Mouse (Mus musculus): Measurements from ENCODE around the gene Prpf6. TPM values are rescaled to one million over a fixed set of nuclear protein-coding genes. Genes with fewer than 3 reads are reported as not detected.

Gene Prpf6
- total and polyA plus RNA-seq, 2 experiments from 2014 or later: 23.4 to 31.8 TPM

- Histone ChIP-seq H3K9ac (replicated peaks; ENCODE audit: low read depth, low read length) (no peak overlapping the region), H3K36me3 (replicated peaks; ENCODE audit: control insufficient read depth, insufficient read depth, low read length) (peaks cover 28% of the 10 kb centered on the region), H3K27me3 (ENCODE audit: control insufficient read depth, insufficient read depth, low read length) (no peaks in the 10 kb centered on the region), H3K27ac (ENCODE audit: low read depth) (no peak overlapping the region), H3K4me2 (ENCODE audit: low read depth, low read length) (no peak overlapping the region), H3K4me3 (ENCODE audit: low read depth, low read length) (no peak overlapping the region), H3K4me1 (ENCODE audit: control insufficient read depth, insufficient read depth) (peaks cover 33% of the 10 kb centered on the region), H3K9me3 (replicated peaks; ENCODE audit: control insufficient read depth, low read length) (no peaks in the 10 kb centered on the region)
- ATAC-seq (ENCODE audit: insufficient read depth, low read depth): no peak
- no peak for DNase-seq (ENCODE audit: low spot score)
- WGBS: 63% methylated on average over 2 of the region's 2 CpGs
- TF ChIP-seq EP300 (IDR thresholded peaks at IDR 0.05; ENCODE audit: low read depth): no peak
- TF ChIP-seq CTCF (IDR thresholded peaks at IDR 0.05; ENCODE audit: low read depth): no peak
These were observed 14.5 kb upstream of the Prpf6 start for GRCm38 (mm10) chr2:181577126-181577525.

GRCm38 (mm10) chr2:181577981-181578581 lies 13.6 kb upstream of the Prpf6 start:
- no peak for DNase-seq (ENCODE audit: low spot score)
- H3K9me3 ChIP-seq (replicated peaks; ENCODE audit: control insufficient read depth, low read length): no peaks in the 10 kb centered on the region

DNA sequence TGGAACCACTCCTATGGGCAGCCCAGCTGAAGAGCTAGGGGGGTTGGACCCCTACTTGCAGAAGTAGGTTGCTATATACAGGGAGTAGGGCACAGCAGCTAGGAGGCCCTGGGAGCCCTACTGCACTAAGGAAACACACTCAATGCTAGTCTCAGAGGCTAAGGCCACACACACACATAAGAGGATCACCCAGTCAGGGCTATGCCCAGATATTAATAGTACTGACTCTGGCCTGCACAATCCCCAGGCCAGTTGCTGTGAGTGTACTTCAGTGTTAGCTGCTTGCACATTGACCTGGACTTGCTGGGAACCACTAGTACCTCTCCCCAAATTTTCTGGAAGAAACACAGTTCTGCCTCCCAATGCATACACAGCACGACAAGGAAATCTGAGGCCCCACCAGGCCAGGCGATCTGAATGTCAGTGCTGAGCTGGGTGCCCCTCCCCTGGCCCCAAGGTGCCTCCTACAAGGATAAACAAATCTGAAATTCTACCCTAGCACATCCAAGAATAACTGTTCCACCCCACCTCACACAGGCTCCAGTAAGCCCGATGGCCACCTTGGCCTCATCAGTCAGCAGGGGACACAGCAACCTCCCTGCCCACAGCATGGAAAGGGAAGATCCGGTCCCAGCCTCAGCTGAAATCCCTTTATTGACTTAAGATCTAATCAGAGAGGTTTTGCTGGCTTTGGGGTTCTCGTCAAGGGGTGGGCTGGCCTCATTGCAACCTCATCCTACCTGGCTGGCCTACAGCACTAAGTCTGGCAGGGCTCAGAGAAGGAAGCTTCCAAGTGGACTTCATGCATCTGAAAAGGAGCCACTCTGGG lies 12.7 kb upstream of the Prpf6 start:
- TF ChIP-seq EP300 (IDR thresholded peaks at IDR 0.05; ENCODE audit: low read depth) (no peak), CTCF (IDR thresholded peaks at IDR 0.05; ENCODE audit: low read depth) (no peak)
- H3K4me1 ChIP-seq (ENCODE audit: control insufficient read depth, insufficient read depth): peaks cover 33% of the 10 kb centered on the region
- 32% methylated on average over 5 of the region's 5 CpGs for WGBS

More at GRCm38 (mm10) chr2:181577981-181578581, 13.6 kb upstream of the Prpf6 start:
- Histone ChIP-seq H3K27ac (ENCODE audit: low read depth) (no peak overlapping the region), H3K4me1 (ENCODE audit: control insufficient read depth, insufficient read depth) (peaks cover 33% of the 10 kb centered on the region), H3K36me3 (replicated peaks; ENCODE audit: control insufficient read depth, insufficient read depth, low read length) (peaks cover 18% of the 10 kb centered on the region), H3K27me3 (ENCODE audit: control insufficient read depth, insufficient read depth, low read length) (no peaks in the 10 kb centered on the region), H3K9ac (replicated peaks; ENCODE audit: low read depth, low read length) (peak overlapping the region; percentile 37; the same call in 1 of the 2 replicates), H3K4me2 (ENCODE audit: low read depth, low read length) (no peak overlapping the region), H3K4me3 (ENCODE audit: low read depth, low read length) (no peak overlapping the region)
- 32% methylated on average over 7 of the region's 7 CpGs for WGBS
- ATAC-seq (ENCODE audit: insufficient read depth, low read depth): no peak
- TF ChIP-seq EP300 (IDR thresholded peaks at IDR 0.05; ENCODE audit: low read depth) (no peak), CTCF (IDR thresholded peaks at IDR 0.05; ENCODE audit: low read depth) (no peak)

DNA sequence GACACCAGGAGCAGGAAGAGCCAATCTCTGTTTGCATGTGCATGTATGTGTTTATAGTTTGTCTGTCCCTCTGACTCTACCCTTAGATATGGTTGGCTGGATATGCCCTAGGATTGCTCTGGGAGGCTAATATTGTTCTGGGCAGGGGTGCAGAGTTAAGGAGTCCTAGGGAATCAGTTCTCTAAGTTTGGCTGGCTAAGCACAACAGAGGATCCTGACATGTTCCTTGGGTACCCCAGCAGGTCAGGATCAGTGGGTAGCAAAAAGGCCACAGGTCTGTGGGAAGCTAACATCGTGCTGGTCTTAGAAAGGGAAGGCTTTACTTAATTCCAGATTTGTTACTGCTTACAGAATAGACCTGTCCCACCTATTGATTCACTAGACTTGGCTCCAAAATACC lies 12.0 kb upstream of the Prpf6 start:
- no peak for ATAC-seq (ENCODE audit: insufficient read depth, low read depth)
- DNase-seq (ENCODE audit: low spot score): no peak
- H3K9me3 ChIP-seq (replicated peaks; ENCODE audit: control insufficient read depth, low read length): no peaks in the 10 kb centered on the region
- no peak overlapping the region for H3K4me2 ChIP-seq (ENCODE audit: low read depth, low read length)
- H3K4me1 ChIP-seq (ENCODE audit: control insufficient read depth, insufficient read depth): peaks cover 33% of the 10 kb centered on the region
- no peaks in the 10 kb centered on the region for H3K27me3 ChIP-seq (ENCODE audit: control insufficient read depth, insufficient read depth, low read length)
- no peak overlapping the region for H3K9ac ChIP-seq (replicated peaks; ENCODE audit: low read depth, low read length)
- H3K36me3 ChIP-seq (replicated peaks; ENCODE audit: control insufficient read depth, insufficient read depth, low read length): peaks cover 14% of the 10 kb centered on the region
- H3K27ac ChIP-seq (ENCODE audit: low read depth): 0 out of 2 replicates have a peak overlapping the region, but pooled peaks have one; percentile 26
- 96% methylated on average over 1 of the region's 1 CpGs for WGBS
- H3K4me3 ChIP-seq (ENCODE audit: low read depth, low read length): no peak overlapping the region
- TF ChIP-seq CTCF (IDR thresholded peaks at IDR 0.05; ENCODE audit: low read depth): no peak
- TF ChIP-seq EP300 (IDR thresholded peaks at IDR 0.05; ENCODE audit: low read depth): no peak

More for the DNA sequence above, 12.7 kb upstream of the Prpf6 start:
- H3K4me3 ChIP-seq (ENCODE audit: low read depth, low read length): no peak overlapping the region
- no peak for ATAC-seq (ENCODE audit: insufficient read depth, low read depth)
- H3K27ac ChIP-seq (ENCODE audit: low read depth): peak overlapping the region; percentile 26; the same call in 1 of the 2 replicates
- no peaks in the 10 kb centered on the region for H3K27me3 ChIP-seq (ENCODE audit: control insufficient read depth, insufficient read depth, low read length)
- peaks cover 12% of the 10 kb centered on the region; the same call in 1 of the 2 replicates for H3K36me3 ChIP-seq (replicated peaks; ENCODE audit: control insufficient read depth, insufficient read depth, low read length)
- H3K9me3 ChIP-seq (replicated peaks; ENCODE audit: control insufficient read depth, low read length): no peaks in the 10 kb centered on the region
- DNase-seq (ENCODE audit: low spot score): no peak
- H3K9ac ChIP-seq (replicated peaks; ENCODE audit: low read depth, low read length): no peak overlapping the region
- no peak overlapping the region for H3K4me2 ChIP-seq (ENCODE audit: low read depth, low read length)

DNA sequence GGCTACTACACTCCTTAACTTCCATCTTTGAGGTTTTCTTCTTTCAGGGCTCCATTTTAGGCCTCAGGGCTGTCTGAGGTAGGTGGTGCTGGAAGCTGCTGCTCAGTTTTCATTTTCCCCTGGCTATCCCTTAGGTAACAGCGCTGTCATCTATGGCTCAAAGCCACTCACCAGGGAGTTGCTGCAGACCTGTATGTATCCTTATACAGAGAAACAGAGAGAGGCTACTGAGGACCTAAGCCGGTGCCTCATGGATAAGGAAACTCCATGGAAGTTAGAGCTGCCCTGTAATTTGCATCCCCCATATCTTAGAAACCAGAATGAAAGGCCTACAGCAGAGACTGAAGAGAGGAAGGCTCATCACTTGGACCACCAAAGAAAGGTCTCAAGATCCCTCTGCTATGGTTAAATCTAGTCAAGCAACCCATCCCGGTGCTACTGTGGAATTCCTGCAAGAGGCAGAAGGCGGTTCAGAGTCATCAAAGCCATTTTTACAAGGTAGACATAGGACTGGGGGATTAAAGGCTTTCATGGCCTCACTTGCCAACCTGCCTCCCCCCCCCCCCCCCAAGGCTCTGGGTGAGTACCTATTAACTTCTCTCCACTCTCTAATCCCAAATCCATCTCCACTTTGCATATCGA lies 11.4 kb upstream of the Prpf6 start:
- no peak for DNase-seq (ENCODE audit: low spot score)
- Histone ChIP-seq H3K9ac (replicated peaks; ENCODE audit: low read depth, low read length) (peak overlapping the region; percentile 76), H3K9me3 (replicated peaks; ENCODE audit: control insufficient read depth, low read length) (no peaks in the 10 kb centered on the region), H3K4me1 (ENCODE audit: control insufficient read depth, insufficient read depth) (peaks cover 33% of the 10 kb centered on the region), H3K27me3 (ENCODE audit: control insufficient read depth, insufficient read depth, low read length) (no peaks in the 10 kb centered on the region), H3K27ac (ENCODE audit: low read depth) (peak overlapping the region; percentile 92), H3K4me2 (ENCODE audit: low read depth, low read length) (peak overlapping the region; percentile 93), H3K4me3 (ENCODE audit: low read depth, low read length) (peak overlapping the region; percentile 83), H3K36me3 (replicated peaks; ENCODE audit: control insufficient read depth, insufficient read depth, low read length) (peaks cover 15% of the 10 kb centered on the region)
- no peak for ATAC-seq (ENCODE audit: insufficient read depth, low read depth)
- WGBS: 60% methylated on average over 5 of the region's 5 CpGs
- TF ChIP-seq EP300 (IDR thresholded peaks at IDR 0.05; ENCODE audit: low read depth) (0 out of 2 replicates have a peak, but pooled peaks have one; percentile 10), CTCF (IDR thresholded peaks at IDR 0.05; ENCODE audit: low read depth) (no peak)
